Mouse (Mus musculus) intestine, embryonic 14.5 days (tissue): ENCODE results near the gene Evi2a. TPM values are rescaled to one million over a fixed set of nuclear protein-coding genes. Genes with fewer than 3 reads are reported as not detected.

Experiments used
- ATAC-seq: fragments of 200-750 bp; cut with Nextera tagmentation; replicated peaks from 2 replicates; pipeline ENCODE4 v1.8.0; 2017; ENCODE audit warnings: low read depth, moderate number of reproducible peaks, moderate TSS enrichment, moderate library complexity; ENCODE audit not compliant: low FRiP score, low TSS enrichment
- DNase-seq: peaks from one replicate; pipeline ENCODE4 v3.0.0-alpha.2; 2018; ENCODE audit warnings: low spot score
- H3K27ac ChIP-seq: fragments of 300-500 bp; sonication (generic); 2 replicates; pipeline ENCODE4 v1.5.1; 2014; ENCODE audit warnings: low read depth, mild to moderate bottlenecking, control low read depth
- H3K27me3 ChIP-seq: fragments of 300-500 bp; sonication (generic); replicated peaks from 2 replicates; pipeline ENCODE4 v1.6.1; 2014; ENCODE audit warnings: low read length, control low read depth; ENCODE audit not compliant: control insufficient read depth, insufficient read depth
- H3K36me3 ChIP-seq: fragments of 300-500 bp; sonication (generic); 2 replicates; pipeline ENCODE4 v1.6.1; 2014; ENCODE audit warnings: low read length, control low read depth; ENCODE audit not compliant: control insufficient read depth, insufficient read depth
- H3K4me1 ChIP-seq: fragments of 300-500 bp; sonication (generic); replicated peaks from 2 replicates; pipeline ENCODE4 v1.6.1; 2014; ENCODE audit warnings: low read length, control low read depth, mixed read lengths; ENCODE audit not compliant: control insufficient read depth, insufficient read depth
- H3K4me2 ChIP-seq: fragments of 300-500 bp; sonication (generic); 2 replicates; pipeline ENCODE4 v1.6.1; 2014; ENCODE audit warnings: low read length
- H3K4me3 ChIP-seq: fragments of 300-500 bp; sonication (generic); 2 replicates; pipeline ENCODE4 v1.5.1; 2014; ENCODE audit warnings: low read depth, low read length, control low read depth, mixed read lengths
- H3K9ac ChIP-seq: fragments of 300-500 bp; sonication (generic); 2 replicates; pipeline ENCODE4 v1.6.1; 2014; ENCODE audit warnings: mild to moderate bottlenecking, low read length
- H3K9me3 ChIP-seq: fragments of 300-500 bp; sonication (generic); 2 replicates; pipeline ENCODE4 v1.6.1; 2016; ENCODE audit warnings: low read length, control low read depth; ENCODE audit not compliant: control insufficient read depth
- WGBS: fragments of 180-500 bp; shearing (Covaris S2); extraction: QIAGEN DNeasy Blood & Tissue Kit; methylation state at CpG from one replicate; pipeline ENCODE4 v1.1.7; 2014; 5-methylcytosine and 5-hydroxymethylcytosine counted together
- polyA plus RNA-seq: library from polyadenylated mRNA; unstranded; fragments of >200 nt; fragmentation: Nextera tagmentation; extraction: Ambion mirVana; gene quantifications from 2 replicates; pipeline ENCODE4 v1.2.1, GENCODE M21; 2014

Evi2a gene
- polyA plus RNA-seq, 1 experiment from 2014 or later = 3.1 TPM

- H3K9me3 ChIP-seq = no peaks in the 10 kb centered on the region
- no peak overlapping the region for H3K4me3 ChIP-seq
- ATAC-seq (no peak), DNase-seq (no peak)
- H3K27ac ChIP-seq = no peak overlapping the region
- no peaks in the 10 kb centered on the region for H3K4me1 ChIP-seq
- 91% methylated on average over 6 of the region's 6 CpGs for WGBS
- H3K9ac ChIP-seq = no peak overlapping the region
- no peak overlapping the region for H3K4me2 ChIP-seq
- no peaks in the 10 kb centered on the region for H3K27me3 ChIP-seq
- H3K36me3 ChIP-seq = peaks cover 21% of the 10 kb centered on the region
Measured at GRCm38 (mm10) chr11:79529226-79529625, 1.2 kb downstream of the Evi2a start.

- H3K9ac ChIP-seq = no peak overlapping the region
- H3K4me3 ChIP-seq = no peak overlapping the region
- 88% methylated on average over 3 of the region's 3 CpGs for WGBS
- no peaks in the 10 kb centered on the region for H3K4me1 ChIP-seq
- DNase-seq (no peak), ATAC-seq (no peak)
- H3K4me2 ChIP-seq = no peak overlapping the region
- no peaks in the 10 kb centered on the region for H3K27me3 ChIP-seq
- no peak overlapping the region for H3K27ac ChIP-seq
- no peaks in the 10 kb centered on the region for H3K9me3 ChIP-seq
- peaks cover 25% of the 10 kb centered on the region for H3K36me3 ChIP-seq
Measured at GRCm38 (mm10) chr11:79528601-79529000, 1.8 kb downstream of the Evi2a start.

GRCm38 (mm10) chr11:79527739-79528384, 2.5 kb downstream of the Evi2a start:
- WGBS = 87% methylated on average over 5 of the region's 5 CpGs
- Histone ChIP-seq H3K27me3 (no peaks in the 10 kb centered on the region), H3K27ac (no peak overlapping the region), H3K9me3 (no peaks in the 10 kb centered on the region), H3K4me3 (no peak overlapping the region), H3K9ac (no peak overlapping the region), H3K4me1 (no peaks in the 10 kb centered on the region), H3K36me3 (peaks cover 25% of the 10 kb centered on the region), H3K4me2 (no peak overlapping the region)
- DNase-seq = no peak
- ATAC-seq = no peak

GRCm38 (mm10) chr11:79527015-79527738, 3.2 kb downstream of the Evi2a start:
- 73% methylated on average over 15 of the region's 15 CpGs for WGBS
- no peak overlapping the region for H3K27ac ChIP-seq
- no peak overlapping the region for H3K9ac ChIP-seq

GRCm38 (mm10) chr11:79526549-79526948, 3.9 kb downstream of the Evi2a start:
- DNase-seq (no peak), ATAC-seq (no peak)
- WGBS = 85% methylated on average over 3 of the region's 3 CpGs
- Histone ChIP-seq H3K4me3 (no peak overlapping the region), H3K27me3 (no peaks in the 10 kb centered on the region), H3K4me2 (no peak overlapping the region), H3K9ac (no peak overlapping the region), H3K9me3 (no peaks in the 10 kb centered on the region), H3K36me3 (peaks cover 19% of the 10 kb centered on the region), H3K27ac (no peak overlapping the region), H3K4me1 (no peaks in the 10 kb centered on the region)

More at GRCm38 (mm10) chr11:79527015-79527738, 3.2 kb downstream of the Evi2a start:
- ATAC-seq (no peak), DNase-seq (no peak)
- Histone ChIP-seq H3K4me3 (no peak overlapping the region), H3K27me3 (no peaks in the 10 kb centered on the region), H3K4me2 (no peak overlapping the region), H3K36me3 (peaks cover 25% of the 10 kb centered on the region), H3K4me1 (no peaks in the 10 kb centered on the region), H3K9me3 (no peaks in the 10 kb centered on the region)

- ATAC-seq (no peak), DNase-seq (no peak)
- H3K36me3 ChIP-seq = peaks cover 17% of the 10 kb centered on the region
- no peaks in the 10 kb centered on the region for H3K4me1 ChIP-seq
- no peaks in the 10 kb centered on the region for H3K9me3 ChIP-seq
- H3K4me2 ChIP-seq = no peak overlapping the region
- no peak overlapping the region for H3K27ac ChIP-seq
- no peak overlapping the region for H3K9ac ChIP-seq
- no peaks in the 10 kb centered on the region for H3K27me3 ChIP-seq
- H3K4me3 ChIP-seq = no peak overlapping the region
- WGBS = 83% methylated on average over 1 of the region's 1 CpGs
Measured at GRCm38 (mm10) chr11:79524310-79524575, 6.2 kb downstream of the Evi2a start.

GRCm38 (mm10) chr11:79523560-79524309, 6.7 kb downstream of the Evi2a start, which contains the start of gene Evi2b:
Gene Evi2b (minus strand): TSS chr11:79523762.
- Histone ChIP-seq H3K27me3 (no peaks in the 10 kb centered on the region), H3K36me3 (peaks cover 17% of the 10 kb centered on the region), H3K9ac (no peak within 1 kb of the TSS), H3K4me3 (no peak within 1 kb of the TSS), H3K4me2 (no peak within 1 kb of the TSS), H3K4me1 (no peaks in the 10 kb centered on the region), H3K27ac (no peak within 1 kb of the TSS), H3K9me3 (no peaks in the 10 kb centered on the region)
- DNase-seq (no peak), ATAC-seq (no peak)
- 64% methylated on average over 10 of the region's 10 CpGs for WGBS

- H3K27ac ChIP-seq = no peak overlapping the region
- no peak overlapping the region for H3K4me2 ChIP-seq
- H3K4me1 ChIP-seq = no peaks in the 10 kb centered on the region
- no peaks in the 10 kb centered on the region for H3K27me3 ChIP-seq
- no peak overlapping the region for H3K9ac ChIP-seq
- H3K4me3 ChIP-seq = no peak overlapping the region
- WGBS = 72% methylated on average over 1 of the region's 1 CpGs
- peaks cover 11% of the 10 kb centered on the region; the same call in 1 of the 2 replicates for H3K36me3 ChIP-seq
- DNase-seq (no peak), ATAC-seq (no peak)
- no peaks in the 10 kb centered on the region for H3K9me3 ChIP-seq
Measured at GRCm38 (mm10) chr11:79522944-79523343, 7.5 kb downstream of the Evi2a start.
